Mouse (Mus musculus) hindbrain, embryonic 12.5 days (tissue): ENCODE data around the gene Olfr469. TPM values are rescaled to one million over a fixed set of nuclear protein-coding genes. Genes with fewer than 3 reads are reported as not detected.
"Not testable (repeated sequence)": the region's sequence is repeated elsewhere in the genome, so short reads cannot be mapped to it uniquely, and the experiment has no call there.

Source experiments
- ATAC-seq: fragments of 200-750 bp; cut with Nextera tagmentation; 2 replicates; pipeline ENCODE4 v1.8.0; 2017; ENCODE audit warnings: moderate TSS enrichment; ENCODE audit not compliant: low FRiP score
- H3K27ac ChIP-seq: fragments of 300-500 bp; sonication (generic); 2 replicates; pipeline ENCODE4 v1.5.1; 2016; ENCODE audit warnings: mild to moderate bottlenecking
- H3K27me3 ChIP-seq: fragments of 300-500 bp; sonication (generic); 2 replicates; pipeline ENCODE4 v1.6.1; 2016; ENCODE audit warnings: mild to moderate bottlenecking
- H3K36me3 ChIP-seq: fragments of 300-500 bp; sonication (generic); 2 replicates; pipeline ENCODE4 v1.6.1; 2016; ENCODE audit warnings: mild to moderate bottlenecking
- H3K4me1 ChIP-seq: fragments of 300-500 bp; sonication (generic); 2 replicates; pipeline ENCODE4 v1.6.1; 2016
- H3K4me2 ChIP-seq: fragments of 300-500 bp; sonication (generic); replicated peaks from 2 replicates; pipeline ENCODE4 v1.6.1; 2016; ENCODE audit warnings: mild to moderate bottlenecking
- H3K4me3 ChIP-seq: fragments of 300-500 bp; sonication (generic); 2 replicates; pipeline ENCODE4 v1.5.1; 2016; ENCODE audit warnings: mild to moderate bottlenecking
- H3K9ac ChIP-seq: fragments of 300-500 bp; sonication (generic); 2 replicates; pipeline ENCODE4 v1.6.1; 2016; ENCODE audit warnings: mild to moderate bottlenecking, moderate library complexity
- H3K9me3 ChIP-seq: fragments of 300-500 bp; sonication (generic); replicated peaks from 2 replicates; pipeline ENCODE4 v1.6.1; 2016; ENCODE audit warnings: mild to moderate bottlenecking
- WGBS: fragments of 180-500 bp; shearing (Covaris S2); methylation state at CpG from one replicate; pipeline ENCODE4 v1.1.7; 2016; 5-methylcytosine and 5-hydroxymethylcytosine counted together
- polyA plus RNA-seq: library from polyadenylated mRNA; unstranded; fragments of >200 nt; fragmentation: Nextera tagmentation; extraction: Ambion mirVana; gene quantifications from 2 replicates; pipeline ENCODE4 v1.2.1, GENCODE M21; 2016

The Olfr469 gene
- polyA plus RNA-seq = not detected in 2 replicates

GRCm38 (mm10) chr7:107825441-107825840 is at the start of gene Olfr469:
Olfr469 (minus strand) TSS chr7:107825541.
- H3K27me3 ChIP-seq, ATAC-seq, H3K4me3 ChIP-seq, H3K36me3 ChIP-seq, H3K4me1 ChIP-seq, H3K9ac ChIP-seq, H3K27ac ChIP-seq, H3K4me2 ChIP-seq, H3K9me3 ChIP-seq: not testable (repeated sequence)

- H3K36me3 ChIP-seq, H3K4me1 ChIP-seq, H3K9me3 ChIP-seq, H3K27ac ChIP-seq, H3K27me3 ChIP-seq, H3K4me2 ChIP-seq, H3K9ac ChIP-seq, H3K4me3 ChIP-seq, ATAC-seq: not testable (repeated sequence)
- WGBS = 79% methylated on average over 1 of the region's 1 CpGs
Observed at GRCm38 (mm10) chr7:107847390-107847789, 22.0 kb upstream of the Olfr469 start, which contains the start of gene Olfr470. Olfr470 (minus strand) TSS chr7:107847490.

GRCm38 (mm10) chr7:107841719-107842118 is 16.4 kb upstream of the Olfr469 start:
- WGBS = 84% methylated on average over 1 of the region's 1 CpGs

GRCm38 (mm10) chr7:107823867-107824266 is 1.5 kb downstream of the Olfr469 start:
- H3K4me1 ChIP-seq, ATAC-seq: not testable (repeated sequence)

More at GRCm38 (mm10) chr7:107841719-107842118, 16.4 kb upstream of the Olfr469 start:
- Histone ChIP-seq H3K36me3 (no peaks in the 10 kb centered on the region), H3K27me3 (no peaks in the 10 kb centered on the region), H3K4me3 (no peak overlapping the region), H3K9ac (no peak overlapping the region), H3K4me2 (no peak overlapping the region), H3K27ac (no peak overlapping the region), H3K9me3 (no peaks in the 10 kb centered on the region), H3K4me1 (no peaks in the 10 kb centered on the region)
- no peak for ATAC-seq

GRCm38 (mm10) chr7:107819442-107819841 is 5.9 kb downstream of the Olfr469 start:
- Histone ChIP-seq H3K4me2 (no peak overlapping the region), H3K4me1 (no peaks in the 10 kb centered on the region), H3K4me3 (no peak overlapping the region), H3K36me3 (no peaks in the 10 kb centered on the region), H3K9me3 (no peaks in the 10 kb centered on the region), H3K9ac (no peak overlapping the region), H3K27ac (no peak overlapping the region), H3K27me3 (no peaks in the 10 kb centered on the region)
- no peak for ATAC-seq

More at GRCm38 (mm10) chr7:107823867-107824266, 1.5 kb downstream of the Olfr469 start:
- not testable (repeated sequence) for H3K9ac ChIP-seq, H3K27ac ChIP-seq, H3K27me3 ChIP-seq, H3K36me3 ChIP-seq, H3K4me3 ChIP-seq, H3K4me2 ChIP-seq, H3K9me3 ChIP-seq
- 73% methylated on average over 2 of the region's 2 CpGs for WGBS

- H3K27me3 ChIP-seq = no peaks in the 10 kb centered on the region
- H3K4me2 ChIP-seq = no peak within 1 kb of the TSS
- no peaks in the 10 kb centered on the region for H3K4me1 ChIP-seq
- H3K36me3 ChIP-seq = no peaks in the 10 kb centered on the region
- no peak within 1 kb of the TSS for H3K27ac ChIP-seq
- ATAC-seq = no peak
- H3K9ac ChIP-seq = no peak within 1 kb of the TSS
- H3K9me3 ChIP-seq = peaks cover 4% of the 10 kb centered on the region; the same call in 1 of the 2 replicates
- no peak within 1 kb of the TSS for H3K4me3 ChIP-seq
Observed at GRCm38 (mm10) chr7:107811963-107812362, 13.4 kb downstream of the Olfr469 start, which contains the start of gene Olfr467. Olfr467 (plus strand) TSS chr7:107812263.

- WGBS = 63% methylated on average over 3 of the region's 3 CpGs
- Histone ChIP-seq H3K9me3 (no peaks in the 10 kb centered on the region; the same call in 1 of the 2 replicates), H3K27me3 (no peaks in the 10 kb centered on the region), H3K4me2 (no peak overlapping the region), H3K4me1 (no peaks in the 10 kb centered on the region), H3K27ac (no peak overlapping the region), H3K36me3 (no peaks in the 10 kb centered on the region), H3K4me3 (no peak overlapping the region), H3K9ac (no peak overlapping the region)
- ATAC-seq = no peak
Observed at GRCm38 (mm10) chr7:107802138-107802537, 23.2 kb downstream of the Olfr469 start.

- no peak within 1 kb of the TSS for H3K4me2 ChIP-seq
- H3K36me3 ChIP-seq = no peaks in the 10 kb centered on the region
- no peak for ATAC-seq
- no peaks in the 10 kb centered on the region for H3K27me3 ChIP-seq
- WGBS = 91% methylated on average over 2 of the region's 2 CpGs
- no peaks in the 10 kb centered on the region; the same call in 1 of the 2 replicates for H3K9me3 ChIP-seq
- no peak within 1 kb of the TSS for H3K9ac ChIP-seq
- H3K4me1 ChIP-seq = no peaks in the 10 kb centered on the region
- H3K27ac ChIP-seq = no peak within 1 kb of the TSS
- no peak within 1 kb of the TSS for H3K4me3 ChIP-seq
Observed at GRCm38 (mm10) chr7:107801108-107801507, 24.2 kb downstream of the Olfr469 start, which contains the start of gene Ovch2. Ovch2 (minus strand) TSS chr7:107801208.

- 84% methylated on average over 2 of the region's 2 CpGs for WGBS
- no peaks in the 10 kb centered on the region for H3K4me1 ChIP-seq
- H3K27me3 ChIP-seq = no peaks in the 10 kb centered on the region
- no peaks in the 10 kb centered on the region for H3K9me3 ChIP-seq
- H3K4me3 ChIP-seq = no peak overlapping the region
- no peak for ATAC-seq
- no peak overlapping the region for H3K27ac ChIP-seq
- H3K4me2 ChIP-seq = no peak overlapping the region
- no peak overlapping the region for H3K9ac ChIP-seq
- H3K36me3 ChIP-seq = no peaks in the 10 kb centered on the region
Observed at GRCm38 (mm10) chr7:107796500-107796899, 28.8 kb downstream of the Olfr469 start.

GRCm38 (mm10) chr7:107787977-107788620 is 37.2 kb downstream of the Olfr469 start:
- 62% methylated on average over 3 of the region's 3 CpGs for WGBS
- Histone ChIP-seq H3K9ac (no peak overlapping the region), H3K27me3 (no peaks in the 10 kb centered on the region), H3K4me3 (no peak overlapping the region), H3K27ac (no peak overlapping the region), H3K36me3 (no peaks in the 10 kb centered on the region), H3K9me3 (no peaks in the 10 kb centered on the region), H3K4me2 (no peak overlapping the region), H3K4me1 (no peaks in the 10 kb centered on the region)
- no peak for ATAC-seq

GRCm38 (mm10) chr7:107779611-107780010 is 45.7 kb downstream of the Olfr469 start:
- Histone ChIP-seq H3K36me3 (no peaks in the 10 kb centered on the region), H3K27me3 (no peaks in the 10 kb centered on the region), H3K4me1 (no peaks in the 10 kb centered on the region), H3K9me3 (no peaks in the 10 kb centered on the region), H3K27ac (no peak overlapping the region), H3K4me3 (no peak overlapping the region), H3K4me2 (no peak overlapping the region), H3K9ac (no peak overlapping the region)
- WGBS = 46% methylated on average over 4 of the region's 4 CpGs
- no peak for ATAC-seq

- Histone ChIP-seq H3K27me3 (no peaks in the 10 kb centered on the region), H3K9me3 (no peaks in the 10 kb centered on the region), H3K4me1 (no peaks in the 10 kb centered on the region), H3K9ac (no peak overlapping the region), H3K27ac (no peak overlapping the region), H3K4me2 (no peak overlapping the region), H3K4me3 (no peak overlapping the region), H3K36me3 (no peaks in the 10 kb centered on the region)
- WGBS = 90% methylated on average over 1 of the region's 1 CpGs
- ATAC-seq = no peak
Observed at GRCm38 (mm10) chr7:107778216-107778615, 47.1 kb downstream of the Olfr469 start.

GRCm38 (mm10) chr7:107770812-107771211 is 54.5 kb downstream of the Olfr469 start:
- H3K4me1 ChIP-seq = no peaks in the 10 kb centered on the region
- ATAC-seq = no peak
- H3K36me3 ChIP-seq = no peaks in the 10 kb centered on the region
- no peak overlapping the region for H3K4me2 ChIP-seq
- WGBS = 57% methylated on average over 6 of the region's 6 CpGs
- H3K27me3 ChIP-seq = no peaks in the 10 kb centered on the region
- H3K9me3 ChIP-seq = no peaks in the 10 kb centered on the region
- H3K9ac ChIP-seq = no peak overlapping the region
- H3K27ac ChIP-seq = no peak overlapping the region
- H3K4me3 ChIP-seq = no peak overlapping the region
